Mouse (Mus musculus): ENCODE measurements around the gene Rpl11. TPM values are rescaled to one million over a fixed set of nuclear protein-coding genes. Genes with fewer than 3 reads are reported as not detected.

Rpl11 gene
- total RNA-seq, 2 experiments from 2014 or later, result 171 to 337 TPM

DNA sequence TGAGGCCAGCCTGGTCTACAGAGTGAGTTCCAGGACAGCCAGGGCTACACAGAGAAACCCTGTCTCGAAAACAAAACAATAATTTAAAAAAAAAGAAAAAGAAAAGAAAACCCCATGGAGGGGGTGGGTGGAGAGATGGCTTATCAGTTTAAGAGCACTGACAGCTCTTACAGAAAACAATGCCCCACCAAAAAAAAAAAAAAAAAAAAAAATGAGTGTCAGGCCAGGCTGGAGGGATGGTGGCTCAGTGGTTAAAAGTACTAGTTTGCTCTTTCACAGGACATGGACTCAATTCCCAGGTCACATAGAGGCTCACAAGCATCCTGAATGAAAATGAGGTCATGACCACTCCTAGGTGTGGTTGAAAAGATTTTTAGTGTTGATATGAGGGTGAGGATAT is 20.0 kb downstream of the Rpl11 start:
- ATAC-seq (replicated peaks; ENCODE audit: low FRiP score, poor library complexity, severe bottlenecking), result no peak

DNA sequence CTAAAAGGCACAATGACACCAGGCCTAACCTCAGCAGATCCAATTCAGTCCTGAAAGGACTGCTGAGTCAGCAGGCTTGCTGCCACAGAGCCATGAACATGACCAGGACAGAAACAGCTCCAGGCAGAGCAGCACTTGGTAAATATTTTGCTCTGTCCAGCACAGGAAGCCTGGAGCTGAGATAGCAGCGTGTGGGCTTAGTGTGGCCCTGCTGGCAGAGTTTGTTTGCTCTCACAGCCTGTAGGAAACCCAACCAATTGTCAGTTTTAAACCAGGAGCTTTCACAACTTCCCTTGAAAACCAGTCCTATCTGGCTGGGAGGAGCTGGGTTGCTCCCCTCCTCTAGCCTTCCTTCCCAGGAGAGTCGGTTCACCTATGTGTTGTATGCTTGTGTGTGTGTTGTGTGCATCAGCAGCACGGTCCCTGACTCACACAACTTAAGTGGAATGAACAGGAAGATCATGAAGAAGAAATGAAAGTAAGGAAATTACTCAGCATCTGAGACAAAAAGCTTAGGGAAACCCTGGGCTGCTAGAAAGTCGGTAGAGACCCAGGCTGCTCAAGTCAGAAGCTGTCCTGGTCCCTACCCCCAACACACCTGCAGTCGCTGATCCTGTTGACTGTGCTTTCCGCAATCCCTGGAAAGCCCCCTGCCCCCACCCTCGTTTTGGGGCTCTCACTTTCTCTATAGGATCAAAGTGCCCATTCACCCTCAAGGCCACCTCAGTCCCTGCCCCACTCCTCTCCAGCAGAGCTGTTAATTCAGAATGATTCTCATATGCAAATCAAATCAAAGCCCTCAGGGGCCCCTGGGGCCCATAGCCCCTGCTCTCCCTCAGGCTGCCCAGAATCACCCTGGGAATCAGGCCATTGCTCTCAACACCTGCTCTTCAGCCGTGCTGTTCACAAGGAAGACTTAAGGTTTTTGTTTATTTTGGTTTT is 22.0 kb downstream of the Rpl11 start:
- peak; percentile 54; the same call in 1 of the 2 replicates for ATAC-seq (replicated peaks; ENCODE audit: low FRiP score, poor library complexity, severe bottlenecking)

DNA sequence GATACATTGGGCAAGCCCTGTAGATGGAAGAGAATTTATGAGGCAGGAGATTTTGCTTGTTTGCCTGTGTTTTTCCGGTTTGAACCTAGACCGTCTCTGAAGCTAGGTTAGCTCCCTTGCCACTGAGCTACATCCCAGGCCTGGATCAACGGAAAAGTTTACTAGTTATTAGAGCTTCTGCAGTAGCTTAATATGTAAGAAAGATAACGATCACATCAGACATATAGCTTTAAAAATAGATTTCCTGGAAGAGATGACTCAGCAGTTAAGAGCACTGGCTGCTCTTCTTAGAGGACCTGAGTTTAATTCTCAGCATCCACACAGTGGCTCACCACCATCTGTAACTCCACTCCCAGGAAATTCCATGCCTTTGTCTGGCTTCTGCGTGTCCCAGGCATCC is 24.5 kb downstream of the Rpl11 start:
- peak; percentile 64 for ATAC-seq (replicated peaks; ENCODE audit: low FRiP score, poor library complexity, severe bottlenecking)

DNA sequence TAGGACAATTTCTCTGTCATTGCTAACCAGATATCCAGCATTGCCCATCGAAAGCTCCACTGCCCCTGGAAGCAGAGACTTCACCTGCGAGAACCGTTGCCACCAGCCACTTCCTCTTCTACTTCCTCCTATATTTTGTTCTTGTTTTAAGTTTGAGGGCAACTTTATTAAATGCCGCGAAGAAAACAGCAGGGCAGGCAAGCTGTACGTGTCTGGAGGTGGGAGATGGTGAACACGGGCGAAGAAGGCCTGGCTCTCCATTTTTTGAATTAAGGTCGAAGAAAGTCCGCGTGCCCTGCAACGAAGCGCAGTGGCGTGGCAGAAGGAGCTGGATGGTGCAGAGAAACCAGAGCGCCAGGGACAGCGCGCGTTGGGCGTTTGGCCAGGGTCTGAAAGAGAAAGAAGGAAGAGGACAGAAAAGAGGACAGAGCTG is 25.1 kb downstream of the Rpl11 start:
- peak; percentile 67 for ATAC-seq (replicated peaks; ENCODE audit: low FRiP score, poor library complexity, severe bottlenecking)

DNA sequence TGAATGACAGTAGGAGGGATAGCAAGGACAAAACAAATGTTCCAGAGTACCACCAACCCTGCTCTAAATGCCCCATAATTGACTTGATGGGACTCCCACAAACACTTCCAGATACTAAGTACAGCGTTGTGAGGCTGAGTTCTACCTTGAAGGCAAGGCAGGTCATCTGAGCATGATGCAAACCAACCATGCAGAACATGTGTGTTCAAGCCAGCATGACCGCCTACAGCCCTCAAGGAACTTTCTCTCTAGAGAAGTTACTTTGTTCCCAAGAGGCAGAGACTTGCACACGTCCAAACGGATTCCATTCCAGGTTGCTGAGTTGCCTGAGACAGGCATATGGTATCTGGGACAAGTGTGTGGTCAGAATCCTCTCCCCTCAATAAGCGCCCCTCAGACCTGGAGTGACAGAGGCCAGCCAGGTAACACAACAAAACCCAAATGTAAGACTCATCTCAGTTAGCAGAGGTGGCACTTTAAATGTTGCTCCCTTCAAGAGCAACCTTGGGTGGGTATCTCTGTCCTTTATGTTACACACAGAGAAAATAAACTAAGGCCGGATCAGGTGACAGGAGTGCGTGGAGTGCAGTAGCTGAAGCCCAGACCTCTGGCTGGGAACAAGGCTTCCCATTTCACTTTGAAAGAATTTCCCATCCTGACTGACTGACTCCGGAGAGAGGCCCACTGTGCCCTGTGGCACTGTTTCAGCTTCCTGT is 25.7 kb downstream of the Rpl11 start:
- ATAC-seq (replicated peaks; ENCODE audit: low FRiP score, poor library complexity, severe bottlenecking), result 0 out of 2 replicates have a peak, but pooled peaks have one; percentile 3

DNA sequence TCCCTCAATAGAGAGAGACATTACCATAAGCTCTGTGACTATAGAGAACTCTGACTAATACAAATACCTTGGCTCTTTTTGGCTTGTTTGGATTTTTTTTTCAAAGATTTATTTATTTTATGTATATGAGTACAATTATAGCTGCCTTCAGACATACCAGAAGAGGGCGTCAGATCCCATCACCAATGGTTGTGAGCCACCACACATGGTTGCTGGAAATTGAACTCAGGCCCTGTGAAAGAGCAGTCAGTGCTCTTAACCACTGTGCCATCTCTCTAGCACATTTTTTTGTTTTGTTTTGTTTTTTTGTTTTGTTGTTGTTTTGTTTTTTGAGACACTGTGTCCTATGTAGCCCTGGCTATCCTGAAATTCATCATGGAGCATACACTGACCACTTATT is 27.9 kb downstream of the Rpl11 start:
- no peak for ATAC-seq (replicated peaks; ENCODE audit: low FRiP score, poor library complexity, severe bottlenecking)

DNA sequence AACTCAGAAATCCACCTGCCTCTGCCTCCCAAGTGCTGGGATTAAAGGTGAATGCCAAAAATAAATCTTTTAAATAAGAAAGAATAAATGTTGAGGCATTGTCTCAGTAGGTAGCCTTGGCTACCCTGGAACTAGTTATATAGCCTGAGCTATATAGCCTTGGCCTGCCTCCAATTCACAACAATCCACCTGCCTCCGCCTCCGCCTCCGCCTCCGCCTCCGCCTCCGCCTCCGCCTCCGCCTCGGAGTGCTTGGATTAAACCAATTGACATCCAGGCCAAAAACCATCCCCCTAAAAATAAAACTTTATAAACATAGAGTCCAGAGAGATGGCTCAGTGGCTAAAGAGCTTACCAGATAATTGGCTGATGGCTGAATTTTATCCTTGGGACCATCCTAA is 30.3 kb downstream of the Rpl11 start:
- ATAC-seq (replicated peaks; ENCODE audit: low FRiP score, poor library complexity, severe bottlenecking), result no peak

DNA sequence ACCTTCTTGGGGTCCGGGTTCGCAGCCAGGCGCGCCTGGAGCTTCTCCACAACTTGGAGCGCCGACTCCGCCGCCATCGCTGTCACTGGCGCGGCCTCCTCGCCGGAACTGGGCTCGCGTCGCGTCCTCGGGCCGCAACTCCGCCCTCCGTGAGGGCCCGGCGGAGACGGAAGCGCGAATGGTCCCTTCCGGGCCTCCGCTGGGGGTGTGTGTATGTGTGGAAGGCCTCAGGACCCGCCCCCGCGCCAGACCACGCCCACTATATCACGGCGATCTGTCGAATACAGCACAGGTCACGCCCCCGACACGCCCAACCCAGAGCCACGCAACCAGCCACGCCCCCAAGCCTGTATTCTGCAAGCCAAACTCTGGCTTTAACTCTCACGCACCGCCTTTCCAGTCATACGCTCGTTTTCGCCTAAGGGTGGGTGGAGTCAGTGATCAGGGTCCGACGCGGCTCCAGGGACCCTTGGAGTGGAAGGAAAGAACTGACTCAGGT is 31.6 kb downstream of the Rpl11 start, which contains the start of gene Eloa:
Gene Eloa (minus strand): TSS at position 215 of the 499 bp plus-strand sequence.
- ATAC-seq (replicated peaks; ENCODE audit: low FRiP score, poor library complexity, severe bottlenecking), result peak; percentile 98

DNA sequence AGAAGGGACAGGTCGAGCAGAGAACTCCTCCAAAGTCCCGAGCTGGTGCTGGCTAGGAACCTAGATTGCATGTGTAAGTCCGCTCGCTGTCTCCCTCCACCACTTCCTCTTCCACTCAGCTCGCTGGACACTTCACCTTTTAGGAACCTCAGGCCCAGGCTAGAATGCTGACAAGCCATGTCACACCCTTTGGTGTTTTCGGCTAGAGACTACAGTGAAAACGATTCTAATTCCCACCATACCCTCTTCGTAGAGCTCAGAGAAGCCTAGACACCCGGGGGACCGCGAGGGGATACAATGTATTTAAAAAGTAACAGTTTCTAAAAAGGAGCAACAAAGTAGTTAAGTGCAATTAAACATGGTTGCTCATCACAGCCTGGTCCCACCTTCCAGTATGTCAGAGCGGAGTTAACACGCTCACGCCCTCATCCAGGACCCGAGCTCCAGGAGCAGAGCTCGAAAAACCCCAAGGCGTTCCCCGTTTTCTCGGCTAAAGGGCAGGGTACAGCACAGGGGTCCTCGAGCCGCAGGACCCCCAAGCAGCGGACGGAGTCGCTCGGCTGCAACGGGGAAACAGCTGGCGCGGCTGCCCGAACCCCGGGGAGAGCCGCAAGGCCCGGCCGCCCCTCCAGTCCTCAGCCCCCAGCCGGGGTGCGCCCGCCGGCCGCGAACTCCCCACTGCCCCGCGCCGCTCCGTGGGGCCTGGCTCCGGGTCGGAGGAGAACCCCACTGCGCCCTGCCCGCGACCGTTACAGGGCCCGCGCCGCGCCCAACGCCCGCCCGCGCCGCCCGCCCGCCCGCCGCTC is 32.3 kb downstream of the Rpl11 start:
- ATAC-seq (replicated peaks; ENCODE audit: low FRiP score, poor library complexity, severe bottlenecking), result peak; percentile 62

DNA sequence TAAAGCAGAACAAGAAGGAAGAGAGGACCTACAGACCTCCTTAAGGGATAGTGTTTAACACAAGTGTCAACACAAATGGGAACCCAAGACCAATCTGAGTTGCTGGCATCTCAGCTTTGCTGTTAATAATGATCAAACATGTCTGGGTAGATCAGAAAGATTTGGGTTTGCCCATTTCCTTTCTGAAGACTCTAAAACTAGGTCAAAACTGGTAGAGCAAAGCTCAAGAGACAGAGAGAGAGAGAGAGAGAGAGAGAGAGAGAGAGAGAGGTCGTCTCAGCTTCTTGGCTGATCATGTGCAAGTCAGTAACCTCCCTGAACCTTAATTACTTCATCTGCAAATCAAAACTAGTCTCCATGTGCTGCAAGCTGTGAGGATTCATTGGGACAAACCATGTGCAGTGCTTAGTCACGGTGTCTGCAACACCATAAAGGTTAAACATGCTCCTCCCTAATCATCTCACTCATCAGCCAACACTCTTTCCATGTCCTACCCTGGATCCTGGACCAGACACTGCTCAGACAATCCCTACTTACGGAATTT is 37.1 kb downstream of the Rpl11 start:
- no peak for ATAC-seq (replicated peaks; ENCODE audit: low FRiP score, poor library complexity, severe bottlenecking)

DNA sequence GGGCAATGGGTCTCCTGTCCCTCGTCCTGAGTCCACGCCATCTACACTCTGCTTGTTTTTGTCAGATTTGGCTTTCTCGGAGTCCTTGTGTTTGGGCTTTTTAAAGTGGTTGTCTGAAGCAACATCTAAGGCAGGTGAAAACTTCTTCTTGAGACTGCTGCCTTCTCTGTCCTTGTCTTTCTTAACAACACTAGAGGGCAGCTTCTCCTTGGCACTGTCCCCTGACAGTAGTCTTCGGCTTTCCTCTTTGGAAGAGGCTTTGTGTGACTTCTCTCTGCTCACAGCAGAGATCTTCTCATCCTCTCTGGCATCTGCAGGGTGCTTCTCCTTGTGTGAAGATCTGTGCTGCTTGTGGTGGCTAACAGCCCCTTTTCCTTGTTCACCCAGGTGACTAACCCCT is 42.6 kb downstream of the Rpl11 start:
- ATAC-seq (replicated peaks; ENCODE audit: low FRiP score, poor library complexity, severe bottlenecking), result no peak

DNA sequence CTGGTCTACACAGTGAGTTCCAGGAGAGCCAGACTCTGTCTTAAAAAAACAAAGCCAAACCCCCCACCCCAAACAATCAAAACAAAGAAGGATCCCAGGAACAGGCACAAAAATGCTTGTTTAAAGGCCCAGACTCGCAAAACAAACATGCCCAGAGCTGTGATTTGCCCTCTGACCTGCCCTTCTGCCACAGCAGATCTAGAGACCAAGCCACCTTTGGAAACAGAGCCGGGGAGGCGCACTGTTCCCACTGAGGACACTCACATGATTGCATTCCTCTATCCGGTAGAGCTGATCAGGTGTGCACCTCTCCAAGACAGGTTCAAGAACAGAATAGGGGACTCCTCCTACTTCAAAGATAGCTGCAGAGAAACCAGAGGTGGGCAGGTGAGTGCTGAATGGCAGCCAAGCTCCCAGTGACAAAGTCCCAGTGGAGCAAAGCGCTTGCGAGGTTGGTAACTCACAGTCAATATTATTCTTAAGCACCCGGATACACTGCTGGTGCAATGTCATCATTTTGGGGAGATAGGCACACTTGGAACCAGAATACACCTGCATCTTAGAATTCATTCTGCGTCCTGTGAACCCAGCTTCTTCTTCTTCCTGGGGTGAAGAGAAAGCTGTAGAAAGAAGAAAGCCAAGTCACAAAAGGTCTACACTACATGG is 44.3 kb downstream of the Rpl11 start:
- no peak for ATAC-seq (replicated peaks; ENCODE audit: low FRiP score, poor library complexity, severe bottlenecking)

DNA sequence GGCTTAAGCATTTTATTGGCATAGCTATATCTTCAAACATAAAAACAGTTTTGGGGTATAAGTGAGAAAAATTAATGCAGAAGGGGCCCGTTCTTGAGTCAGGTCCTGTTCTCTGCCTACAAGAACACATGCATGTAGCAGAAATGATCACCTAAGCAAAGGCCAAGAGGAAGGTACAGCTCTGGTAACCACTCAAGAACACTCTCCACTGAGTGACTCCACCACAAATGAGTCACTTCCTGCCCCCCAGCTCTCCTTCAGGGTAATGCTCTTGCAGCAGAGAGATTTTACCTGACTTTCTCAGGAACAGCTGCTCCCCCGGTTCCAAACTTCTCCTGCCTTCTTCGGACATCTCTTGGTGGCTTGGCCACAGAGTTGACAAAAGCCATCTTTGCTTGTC is 46.4 kb downstream of the Rpl11 start:
- ATAC-seq (replicated peaks; ENCODE audit: low FRiP score, poor library complexity, severe bottlenecking), result no peak

DNA sequence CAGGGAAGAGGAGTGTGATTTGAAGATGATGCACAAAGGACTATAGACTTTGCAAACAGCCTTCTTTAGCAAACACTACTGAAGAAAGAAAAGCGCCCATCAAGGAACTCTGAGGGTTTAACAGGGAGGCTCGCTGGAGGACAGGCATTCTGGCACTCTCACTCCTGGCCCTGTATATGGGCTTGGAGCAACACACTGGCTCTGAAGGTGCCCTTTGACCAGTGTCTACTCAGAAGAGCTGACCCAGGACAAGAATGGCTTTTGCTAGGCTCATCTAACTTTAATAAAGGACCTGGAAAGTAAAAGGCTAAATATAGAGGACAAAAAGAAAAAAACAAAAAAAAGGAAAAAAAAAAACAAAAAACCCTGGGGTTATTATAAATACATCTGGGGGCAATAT is 48.3 kb downstream of the Rpl11 start:
- no peak for ATAC-seq (replicated peaks; ENCODE audit: low FRiP score, poor library complexity, severe bottlenecking)

DNA sequence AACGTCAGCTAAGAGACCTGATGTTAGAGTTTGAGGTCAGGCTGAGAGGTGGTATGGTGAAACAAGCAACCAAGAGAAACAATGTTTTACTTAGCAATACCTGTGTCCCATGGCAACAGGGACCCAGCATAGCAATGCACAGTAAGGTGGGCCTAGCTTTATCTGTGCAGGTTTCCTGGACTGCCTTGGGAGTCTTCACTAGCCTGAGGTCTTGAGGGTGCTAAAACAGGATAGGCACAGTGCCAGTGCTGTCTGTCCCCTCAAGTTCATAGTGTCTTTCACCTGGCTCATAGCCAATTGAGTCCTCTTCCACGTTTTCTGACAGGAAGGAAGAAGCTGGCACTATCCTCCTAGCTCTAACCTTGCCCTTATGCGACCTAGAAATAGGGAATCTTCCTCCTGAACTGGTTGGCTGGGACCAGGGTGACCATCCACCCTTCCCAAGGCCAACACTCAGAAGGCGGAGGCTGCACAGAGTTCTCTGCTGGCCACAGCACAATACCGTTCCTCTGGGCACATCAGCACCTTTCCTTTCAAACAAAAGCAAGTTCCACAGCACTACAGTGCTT is 49.0 kb downstream of the Rpl11 start:
- no peak for ATAC-seq (replicated peaks; ENCODE audit: low FRiP score, poor library complexity, severe bottlenecking)

DNA sequence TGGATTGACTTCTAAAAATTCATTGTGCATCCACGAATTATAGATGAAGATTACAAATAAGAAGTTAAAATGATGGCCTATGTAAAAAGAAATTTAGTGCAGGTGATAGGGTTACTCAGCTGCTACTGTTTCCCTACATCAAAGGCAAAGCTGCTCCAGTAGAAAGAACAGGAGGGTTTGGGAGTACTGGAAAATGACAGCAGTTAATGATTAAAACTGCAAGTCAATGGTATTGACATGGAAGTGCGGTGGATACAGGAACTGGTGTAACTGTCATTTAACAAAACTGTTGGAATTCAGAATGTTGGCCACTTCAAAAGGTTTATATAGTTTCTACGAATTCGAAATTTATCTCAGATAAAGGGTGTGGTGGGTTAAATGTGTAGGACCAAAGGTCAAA is 58.1 kb downstream of the Rpl11 start:
- ATAC-seq (replicated peaks; ENCODE audit: low FRiP score, poor library complexity, severe bottlenecking), result no peak

DNA sequence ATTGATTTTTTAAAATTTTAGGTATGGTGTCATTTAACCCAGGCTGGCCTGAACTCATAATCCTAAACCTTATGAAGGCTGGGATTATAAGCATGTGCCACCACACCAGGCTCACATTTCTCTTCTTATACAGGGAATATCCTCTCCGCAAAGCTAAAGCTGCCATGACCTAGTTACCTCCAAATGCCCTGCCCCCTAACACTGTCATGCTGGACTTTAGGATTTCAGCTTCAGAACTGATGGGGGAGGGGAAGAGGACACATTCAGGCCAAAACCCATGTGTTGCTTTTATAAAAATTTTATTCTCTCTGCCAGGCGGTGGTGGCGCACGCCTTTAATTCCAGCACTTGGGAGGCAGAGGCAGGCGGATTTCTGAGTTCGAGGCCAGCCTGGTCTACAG is 59.3 kb downstream of the Rpl11 start:
- ATAC-seq (replicated peaks; ENCODE audit: low FRiP score, poor library complexity, severe bottlenecking), result peak; percentile 41; the same call in 1 of the 2 replicates

DNA sequence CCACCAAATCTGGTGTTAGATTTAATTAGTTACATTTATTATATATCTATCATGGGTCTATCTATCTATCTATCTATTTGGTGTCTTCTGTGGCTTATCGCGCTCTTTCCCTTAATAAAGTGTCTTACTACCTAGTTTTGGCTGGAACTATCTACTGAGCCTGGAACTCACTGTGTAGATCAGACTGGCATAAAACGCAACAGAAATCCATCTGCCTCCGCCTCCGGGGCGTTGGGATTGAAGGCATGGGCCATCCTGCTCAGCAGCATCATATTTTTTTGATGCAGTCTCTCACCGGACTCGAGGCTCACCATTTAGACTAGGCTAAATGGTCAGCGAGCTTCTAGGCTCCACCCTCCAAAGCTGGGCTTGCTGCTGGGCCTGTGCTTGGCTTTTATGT is 65.5 kb downstream of the Rpl11 start:
- ATAC-seq (replicated peaks; ENCODE audit: low FRiP score, poor library complexity, severe bottlenecking), result no peak
